Mouse (Mus musculus) lung, postnatal 0 days (tissue): Measurements from ENCODE around the gene 1810055G02Rik. TPM values are rescaled to one million over a fixed set of nuclear protein-coding genes. Genes with fewer than 3 reads are reported as not detected.
A peak's percentile ranks its signal among the peaks of the same experiment; 100 is the strongest.

ENCODE experiments used
- ATAC-seq: fragments of 200-750 bp; cut with Nextera tagmentation; 2 replicates; pipeline ENCODE4 v1.8.0; 2017; ENCODE audit warnings: moderate library complexity
- DNase-seq: peaks from one replicate; pipeline ENCODE4 v3.0.0-alpha.2; 2016; ENCODE audit warnings: low spot score
- H3K27ac ChIP-seq: fragments of 300-500 bp; sonication (generic); 2 replicates; pipeline ENCODE4 v1.5.1; 2014; ENCODE audit warnings: antibody characterized with exemption, mild to moderate bottlenecking, low read length, mixed read lengths
- H3K27me3 ChIP-seq: fragments of 300-500 bp; sonication (generic); replicated peaks from 2 replicates; pipeline ENCODE4 v1.6.1; 2014; ENCODE audit warnings: low read length, mixed read lengths; ENCODE audit not compliant: insufficient read depth
- H3K36me3 ChIP-seq: fragments of 300-500 bp; sonication (generic); 2 replicates; pipeline ENCODE4 v1.6.1; 2014; ENCODE audit warnings: low read length, mixed read lengths; ENCODE audit not compliant: insufficient read depth
- H3K4me1 ChIP-seq: fragments of 300-500 bp; sonication (generic); 2 replicates; pipeline ENCODE4 v1.6.1; 2014; ENCODE audit warnings: antibody characterized with exemption, low read depth, low read length, mixed read lengths; ENCODE audit not compliant: insufficient read depth
- H3K4me2 ChIP-seq: fragments of 300-500 bp; sonication (generic); replicated peaks from 2 replicates; pipeline ENCODE4 v1.6.1; 2014; ENCODE audit warnings: low read depth, mild to moderate bottlenecking, low read length, moderate library complexity, mixed read lengths
- H3K4me3 ChIP-seq: fragments of 300-500 bp; sonication (generic); 2 replicates; pipeline ENCODE4 v1.5.1; 2014; ENCODE audit warnings: low read depth, low read length
- H3K9ac ChIP-seq: fragments of 300-500 bp; sonication (generic); replicated peaks from 2 replicates; pipeline ENCODE4 v1.6.1; 2014; ENCODE audit warnings: low read depth, mild to moderate bottlenecking
- H3K9me3 ChIP-seq: fragments of 300-500 bp; sonication (generic); 2 replicates; pipeline ENCODE4 v1.6.1; 2016; ENCODE audit warnings: low read length, mixed read lengths
- CTCF ChIP-seq: IDR thresholded peaks from 2 replicates; pipeline ENCODE4 v1.5.1; 2016; ENCODE audit warnings: antibody characterized with exemption, mild to moderate bottlenecking
- EP300 ChIP-seq: IDR thresholded peaks from 2 replicates; pipeline ENCODE4 v1.6.1; 2016; ENCODE audit warnings: antibody characterized with exemption, mild to moderate bottlenecking, control low read depth
- WGBS: fragments of 180-500 bp; shearing (Covaris S2); extraction: QIAGEN DNeasy Blood & Tissue Kit; methylation state at CpG from one replicate; pipeline ENCODE4 v1.1.7; 2014; 5-methylcytosine and 5-hydroxymethylcytosine counted together
- polyA plus RNA-seq: library from polyadenylated mRNA; unstranded; fragments of >200 nt; fragmentation: Nextera tagmentation; extraction: Ambion mirVana; gene quantifications from 2 replicates; pipeline ENCODE4 v1.2.1, GENCODE M21; 2015

Gene 1810055G02Rik
- polyA plus RNA-seq, 1 experiment from 2014 or later: 12.6 TPM

DNA sequence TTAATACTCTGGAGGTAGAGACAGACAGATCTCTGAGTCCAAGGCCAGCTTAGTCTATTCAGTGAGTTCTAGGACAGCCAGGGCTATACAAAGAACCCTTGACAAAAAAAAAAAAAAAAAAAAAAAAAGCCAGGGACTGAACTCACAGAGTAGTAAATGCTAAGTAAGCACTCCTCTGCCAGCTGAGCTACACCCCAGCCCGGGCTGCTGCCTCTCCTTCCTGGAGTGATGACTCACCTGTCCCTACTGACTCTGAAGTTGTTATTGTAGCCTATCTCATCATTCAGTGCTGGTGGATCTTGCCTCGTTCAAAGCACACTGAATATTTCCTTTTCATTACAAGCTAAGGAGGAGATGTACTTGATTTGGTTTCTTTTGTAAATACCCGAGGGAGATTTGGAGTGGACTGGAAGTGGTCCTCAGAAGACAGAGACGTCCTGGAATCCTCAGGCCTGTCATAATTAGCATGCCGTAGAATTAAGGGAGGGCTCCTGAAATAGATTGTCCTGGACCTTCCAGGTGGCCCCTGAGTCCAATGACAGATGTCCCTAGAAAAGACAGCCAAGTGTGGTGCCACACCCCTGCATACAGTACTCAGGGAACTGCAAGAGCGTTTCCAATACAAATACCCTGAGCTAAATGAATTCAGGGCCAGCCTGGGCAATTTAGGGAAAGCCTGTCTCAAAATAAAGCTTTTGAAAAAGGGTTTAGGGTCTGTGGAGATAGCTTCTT is 15.5 kb upstream of the 1810055G02Rik start:
- no peaks in the 10 kb centered on the region for H3K36me3 ChIP-seq
- ATAC-seq: peak; percentile 50
- no peak overlapping the region for H3K9ac ChIP-seq
- no peak overlapping the region for H3K4me3 ChIP-seq
- H3K4me1 ChIP-seq: peaks cover 5% of the 10 kb centered on the region; the same call in 1 of the 2 replicates
- WGBS: 32% methylated on average over 6 of the region's 6 CpGs
- H3K9me3 ChIP-seq: no peaks in the 10 kb centered on the region
- H3K4me2 ChIP-seq: no peak overlapping the region
- peak; percentile 61 for DNase-seq
- H3K27ac ChIP-seq: no peak overlapping the region; the same call in 1 of the 2 replicates
- no peak for TF ChIP-seq EP300
- TF ChIP-seq CTCF: no peak
- no peaks in the 10 kb centered on the region for H3K27me3 ChIP-seq

DNA sequence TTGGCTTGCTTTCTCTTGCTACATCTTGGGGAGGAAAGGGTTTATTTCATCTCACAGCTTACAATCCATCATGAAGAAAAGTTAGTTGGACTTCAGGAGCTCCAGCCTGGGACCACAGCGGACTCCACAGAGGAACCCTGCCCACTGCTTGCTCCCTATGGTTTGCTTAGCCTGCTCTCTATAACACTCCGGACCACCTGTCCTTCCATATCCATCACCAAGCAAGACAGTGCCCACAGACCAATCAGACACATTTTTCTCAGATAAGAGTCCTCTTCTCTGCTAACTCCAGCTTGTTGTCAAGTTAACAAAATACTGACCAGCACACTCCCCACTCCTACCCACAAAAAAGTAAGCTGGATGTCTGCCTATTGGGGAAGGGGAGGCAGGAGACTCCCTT is 13.6 kb upstream of the 1810055G02Rik start:
- no peak overlapping the region for H3K4me2 ChIP-seq
- no peaks in the 10 kb centered on the region for H3K27me3 ChIP-seq
- H3K9ac ChIP-seq: no peak overlapping the region
- ATAC-seq: no peak
- H3K36me3 ChIP-seq: no peaks in the 10 kb centered on the region
- H3K4me1 ChIP-seq: no peaks in the 10 kb centered on the region; the same call in 1 of the 2 replicates
- DNase-seq: no peak
- H3K27ac ChIP-seq: no peak overlapping the region
- H3K9me3 ChIP-seq: no peaks in the 10 kb centered on the region
- no peak overlapping the region for H3K4me3 ChIP-seq
- TF ChIP-seq CTCF (no peak), EP300 (no peak)
- 53% methylated on average over 2 of the region's 2 CpGs for WGBS

DNA sequence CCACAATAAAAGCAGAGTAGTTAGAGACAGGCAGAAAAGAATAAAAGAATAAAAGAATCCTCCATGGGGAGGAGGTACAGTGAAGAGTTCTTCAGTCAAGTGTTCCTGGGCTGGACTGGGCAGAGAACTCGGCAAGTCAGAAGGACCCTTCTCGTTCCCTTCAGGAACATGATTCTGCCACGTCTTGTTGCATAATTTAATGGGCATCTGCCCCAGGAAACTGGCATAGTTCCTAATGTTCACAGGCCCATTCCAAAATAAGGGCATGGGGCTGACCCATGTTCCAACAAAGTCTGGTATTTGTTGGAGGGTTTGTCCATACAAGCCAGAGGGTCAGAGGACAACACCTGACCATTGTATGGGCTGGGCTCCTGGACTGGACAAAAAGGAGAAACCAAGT is 13.1 kb upstream of the 1810055G02Rik start:
- Histone ChIP-seq H3K4me2 (no peak overlapping the region), H3K9ac (no peak overlapping the region), H3K27me3 (no peaks in the 10 kb centered on the region), H3K27ac (0 out of 2 replicates have a peak overlapping the region, but pooled peaks have one; percentile 43), H3K9me3 (no peaks in the 10 kb centered on the region), H3K4me1 (no peaks in the 10 kb centered on the region; the same call in 1 of the 2 replicates), H3K36me3 (no peaks in the 10 kb centered on the region), H3K4me3 (no peak overlapping the region)
- DNase-seq (peak; percentile 72), ATAC-seq (peak; percentile 50)
- 0 out of 2 replicates have a peak, but pooled peaks have one; percentile 15 for TF ChIP-seq EP300
- TF ChIP-seq CTCF: no peak
- WGBS: 33% methylated on average over 3 of the region's 3 CpGs

DNA sequence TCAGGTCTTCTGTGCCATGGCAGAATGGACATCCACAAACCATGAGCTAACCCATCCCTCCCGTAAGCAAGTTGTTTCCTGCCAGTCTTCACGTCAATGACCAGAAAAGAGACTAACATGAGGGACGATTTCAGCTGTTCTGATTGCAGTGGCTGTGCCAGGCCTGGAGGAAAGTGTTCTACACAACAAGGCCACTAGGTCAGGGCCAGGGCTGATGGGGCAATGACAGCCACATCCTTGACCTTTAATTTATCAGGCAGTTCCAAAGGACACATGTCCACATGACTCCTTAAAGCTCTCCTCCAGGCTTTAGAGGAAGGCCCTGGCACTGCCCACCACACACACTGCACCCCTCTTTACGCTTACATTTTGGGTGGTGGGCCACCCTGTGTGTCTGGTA is 12.6 kb upstream of the 1810055G02Rik start:
- no peak for TF ChIP-seq EP300
- no peak for TF ChIP-seq CTCF
- DNase-seq (no peak), ATAC-seq (no peak)
- no peaks in the 10 kb centered on the region for H3K27me3 ChIP-seq
- no peaks in the 10 kb centered on the region; the same call in 1 of the 2 replicates for H3K4me1 ChIP-seq
- no peaks in the 10 kb centered on the region for H3K36me3 ChIP-seq
- H3K27ac ChIP-seq: 0 out of 2 replicates have a peak overlapping the region, but pooled peaks have one; percentile 43
- H3K4me2 ChIP-seq: no peak overlapping the region
- 68% methylated on average over 4 of the region's 4 CpGs for WGBS
- H3K9ac ChIP-seq: no peak overlapping the region
- no peak overlapping the region for H3K4me3 ChIP-seq
- no peaks in the 10 kb centered on the region for H3K9me3 ChIP-seq

DNA sequence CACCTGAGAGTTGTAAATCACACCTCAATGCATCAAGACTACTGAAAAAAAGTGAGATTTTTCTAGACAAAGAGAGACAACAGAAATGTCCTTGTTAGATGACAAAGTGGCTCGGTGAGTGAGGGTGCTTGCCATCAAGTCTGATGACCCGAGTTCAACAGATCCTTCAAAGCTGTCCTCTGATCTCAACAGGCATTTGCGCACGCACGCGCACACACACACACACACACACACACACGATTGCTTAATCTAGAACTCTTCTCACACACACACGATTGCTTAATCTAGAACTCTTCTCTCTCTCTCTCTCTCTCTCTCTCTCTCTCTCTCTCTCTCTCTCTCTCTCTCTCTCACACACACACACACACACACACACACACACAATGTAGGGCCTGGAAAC is 12.1 kb upstream of the 1810055G02Rik start:
- no peaks in the 10 kb centered on the region; the same call in 1 of the 2 replicates for H3K4me1 ChIP-seq
- 59% methylated on average over 8 of the region's 8 CpGs for WGBS
- no peak overlapping the region for H3K4me3 ChIP-seq
- H3K4me2 ChIP-seq: no peak overlapping the region
- H3K36me3 ChIP-seq: no peaks in the 10 kb centered on the region
- TF ChIP-seq EP300 (no peak), CTCF (no peak)
- H3K27me3 ChIP-seq: no peaks in the 10 kb centered on the region
- DNase-seq (no peak), ATAC-seq (no peak)
- H3K9me3 ChIP-seq: no peaks in the 10 kb centered on the region
- H3K27ac ChIP-seq: no peak overlapping the region
- H3K9ac ChIP-seq: no peak overlapping the region

DNA sequence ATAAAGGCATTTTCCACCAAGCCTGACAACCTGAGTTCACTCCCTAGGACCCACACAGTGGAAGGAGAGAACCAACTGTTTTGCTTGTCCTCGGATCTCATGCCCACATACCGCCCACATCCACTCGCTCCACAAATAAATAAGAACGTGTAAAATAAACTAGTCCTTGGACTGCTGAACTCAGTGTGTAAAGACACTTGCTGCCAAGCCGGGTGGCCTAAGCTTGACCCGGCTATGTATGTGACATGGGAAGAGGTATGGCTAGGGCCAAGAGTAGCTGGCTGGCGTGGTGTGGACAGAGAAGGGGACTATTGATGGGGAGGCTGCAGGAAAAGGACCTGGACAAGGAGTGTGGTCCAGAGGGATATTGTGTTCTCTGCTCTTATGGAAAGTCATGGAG is 10.1 kb upstream of the 1810055G02Rik start:
- Histone ChIP-seq H3K9ac (no peak overlapping the region), H3K4me3 (no peak overlapping the region), H3K9me3 (no peaks in the 10 kb centered on the region), H3K27ac (no peak overlapping the region), H3K4me2 (no peak overlapping the region), H3K4me1 (no peaks in the 10 kb centered on the region; the same call in 1 of the 2 replicates), H3K27me3 (no peaks in the 10 kb centered on the region), H3K36me3 (no peaks in the 10 kb centered on the region)
- no peak for DNase-seq
- no peak for TF ChIP-seq CTCF
- no peak for TF ChIP-seq EP300
- no peak for ATAC-seq
- WGBS: 52% methylated on average over 7 of the region's 7 CpGs
